20 mouse cellular contexts compared by ENCODE assay signal in genomic region chr7:48891029-48891428, GRCm38 (mm10). TPM values are rescaled to one million over a fixed set of nuclear protein-coding genes. Genes with fewer than 3 reads are reported as not detected.
A peak's percentile ranks its signal among the peaks of the same experiment; 100 is the strongest.
DNase-seq lines count a peak whose midpoint lies in the region; ATAC-seq and TF ChIP-seq lines count a peak whose summit lies in the region.
"Had no signal": no experiment of that assay in that cellular context is flagged by ENCODE, and none has a peak within 500 bp of the region (broad histone marks: within the 10 kb centered on the region; RNA-seq: fewer than 3 reads in every experiment).

No protein-coding gene starts in this region.

- TF ChIP-seq CTCF in intestine, postnatal 0 days (IDR thresholded peaks at IDR 0.05; ENCODE audit: low read depth): no peak

- H3K4me1 ChIP-seq in embryonic facial prominence, embryonic 11.5 days (ENCODE audit: control insufficient read depth, insufficient read depth, low read length): no peaks in the 10 kb centered on the region
- peaks cover 31% of the 10 kb centered on the region for H3K4me1 ChIP-seq in embryonic facial prominence, embryonic 10.5 days
- H3K4me1 ChIP-seq in intestine, embryonic 16.5 days (ENCODE audit: control insufficient read depth, insufficient read depth, low read length): no peaks in the 10 kb centered on the region
- no peaks in the 10 kb centered on the region; the same call in 1 of the 2 replicates for H3K4me1 ChIP-seq in intestine, postnatal 0 days (replicated peaks; ENCODE audit: control insufficient read depth, insufficient read depth, low read length)
- H3K4me1 ChIP-seq in hindbrain, embryonic 13.5 days (replicated peaks): peaks cover 37% of the 10 kb centered on the region
- peaks cover 10% of the 10 kb centered on the region; the same call in 1 of the 2 replicates for H3K4me1 ChIP-seq in midbrain, embryonic 16.5 days (ENCODE audit: control insufficient read depth, insufficient read depth, low read length)

- no peak overlapping the region for H3K4me3 ChIP-seq in embryonic facial prominence, embryonic 11.5 days (ENCODE audit: low read depth, low read length)
- H3K4me3 ChIP-seq in embryonic facial prominence, embryonic 10.5 days: no peak overlapping the region
- no peak overlapping the region for H3K4me3 ChIP-seq in intestine, embryonic 16.5 days (ENCODE audit: low read length)
- H3K4me3 ChIP-seq in intestine, postnatal 0 days (ENCODE audit: low read depth, low read length): no peak overlapping the region
- no peak overlapping the region for H3K4me3 ChIP-seq in hindbrain, embryonic 13.5 days
- H3K4me3 ChIP-seq in midbrain, embryonic 16.5 days (ENCODE audit: low read depth, low read length): no peak overlapping the region
- H3K4me3 ChIP-seq: heart, embryonic 13.5 days; limb, embryonic 15.5 days; liver, embryonic 15.5 days; stomach, embryonic 15.5 days had no signal

- H3K27me3 ChIP-seq in embryonic facial prominence, embryonic 11.5 days (ENCODE audit: control insufficient read depth, insufficient read depth, low read length): no peaks in the 10 kb centered on the region
- peaks cover 38% of the 10 kb centered on the region for H3K27me3 ChIP-seq in embryonic facial prominence, embryonic 10.5 days (replicated peaks; ENCODE audit: low read depth, poor library complexity, severe bottlenecking)
- no peaks in the 10 kb centered on the region for H3K27me3 ChIP-seq in intestine, embryonic 16.5 days (replicated peaks; ENCODE audit: control insufficient read depth, insufficient read depth, low read length)
- H3K27me3 ChIP-seq in intestine, postnatal 0 days (replicated peaks; ENCODE audit: control insufficient read depth, insufficient read depth, low read length): no peaks in the 10 kb centered on the region
- peaks cover 21% of the 10 kb centered on the region for H3K27me3 ChIP-seq in hindbrain, embryonic 13.5 days
- H3K27me3 ChIP-seq in midbrain, embryonic 16.5 days (ENCODE audit: control insufficient read depth, insufficient read depth, low read depth, low read length): peaks cover 2% of the 10 kb centered on the region; the same call in 1 of the 2 replicates
- H3K27me3 ChIP-seq: heart, embryonic 13.5 days; limb, embryonic 15.5 days; Patski; stomach, embryonic 15.5 days had no signal

- peak; percentile 31 for DNase-seq in embryonic facial prominence, embryonic 11.5 days (ENCODE audit: low spot score)
- no peak for DNase-seq in embryonic facial prominence, embryonic 10.5 days (ENCODE audit: low spot score)
- no peak for DNase-seq in urinary bladder, adult 2 months (ENCODE audit: low spot score)
- DNase-seq: adrenal gland, postnatal 10 days; cerebellum, adult 9-11 months; kidney, adult 9 months; kidney, postnatal 25 days had no signal

- no peak overlapping the region for H3K4me2 ChIP-seq in embryonic facial prominence, embryonic 11.5 days (ENCODE audit: low read depth, low read length)
- H3K4me2 ChIP-seq in intestine, embryonic 16.5 days (ENCODE audit: low read depth, low read length): no peak overlapping the region
- no peak overlapping the region for H3K4me2 ChIP-seq in intestine, postnatal 0 days (replicated peaks; ENCODE audit: low read depth)
- H3K4me2 ChIP-seq in hindbrain, embryonic 13.5 days: no peak overlapping the region
- H3K4me2 ChIP-seq in midbrain, embryonic 16.5 days (ENCODE audit: low read length): no peak overlapping the region
- H3K4me2 ChIP-seq: heart, embryonic 13.5 days; limb, embryonic 15.5 days; liver, embryonic 15.5 days; stomach, embryonic 15.5 days had no signal

- ATAC-seq in embryonic facial prominence, embryonic 11.5 days (replicated peaks; ENCODE audit: insufficient number of reproducible peaks, low FRiP score, low TSS enrichment, low read depth): no peak; the same call in 1 of the 2 replicates
- peak; percentile 21; the same call in 1 of the 2 replicates for ATAC-seq in intestine, embryonic 16.5 days
- no peak for ATAC-seq in intestine, postnatal 0 days
- ATAC-seq in hindbrain, embryonic 13.5 days (ENCODE audit: low FRiP score): peak; percentile 69
- ATAC-seq in midbrain, embryonic 16.5 days: peak; percentile 14; the same call in 1 of the 2 replicates
- ATAC-seq: CD4-positive, CD25-positive, alpha-beta regulatory T cell, adult 4 months; inflammation-experienced regulatory T-cells, adult 6 months; Patski had no signal

- no peak overlapping the region for H3K9ac ChIP-seq in embryonic facial prominence, embryonic 11.5 days (replicated peaks; ENCODE audit: low read length)
- no peak overlapping the region for H3K9ac ChIP-seq in intestine, embryonic 16.5 days (ENCODE audit: low read depth, low read length)
- no peak overlapping the region for H3K9ac ChIP-seq in intestine, postnatal 0 days (ENCODE audit: low read depth, low read length)
- no peak overlapping the region for H3K9ac ChIP-seq in hindbrain, embryonic 13.5 days
- no peak overlapping the region for H3K9ac ChIP-seq in midbrain, embryonic 16.5 days (ENCODE audit: low read depth, low read length)
- H3K9ac ChIP-seq: heart, embryonic 13.5 days; limb, embryonic 15.5 days; liver, embryonic 15.5 days; stomach, embryonic 15.5 days had no signal

- 44% methylated on average over 5 of the region's 5 CpGs for WGBS in embryonic facial prominence, embryonic 11.5 days
- WGBS in embryonic facial prominence, embryonic 10.5 days: 55% methylated on average over 5 of the region's 5 CpGs
- WGBS in intestine, embryonic 16.5 days: 74% methylated on average over 5 of the region's 5 CpGs
- WGBS in intestine, postnatal 0 days: 77% methylated on average over 5 of the region's 5 CpGs
- WGBS in hindbrain, embryonic 13.5 days: 25% methylated on average over 5 of the region's 5 CpGs
- WGBS in midbrain, embryonic 16.5 days: 26% methylated on average over 5 of the region's 5 CpGs

- H3K27ac ChIP-seq in embryonic facial prominence, embryonic 11.5 days (replicated peaks; ENCODE audit: low read depth, low read length): no peak overlapping the region
- no peak overlapping the region for H3K27ac ChIP-seq in embryonic facial prominence, embryonic 10.5 days (replicated peaks)
- H3K27ac ChIP-seq in intestine, embryonic 16.5 days (ENCODE audit: low read length): no peak overlapping the region
- H3K27ac ChIP-seq in intestine, postnatal 0 days (ENCODE audit: low read depth, low read length): no peak overlapping the region
- H3K27ac ChIP-seq in hindbrain, embryonic 13.5 days: no peak overlapping the region
- H3K27ac ChIP-seq in midbrain, embryonic 16.5 days (ENCODE audit: low read length): no peak overlapping the region
- H3K27ac ChIP-seq: heart, embryonic 13.5 days; limb, embryonic 15.5 days; liver, embryonic 15.5 days; macrophage; stomach, embryonic 15.5 days had no signal

- no peaks in the 10 kb centered on the region for H3K9me3 ChIP-seq in embryonic facial prominence, embryonic 11.5 days (replicated peaks; ENCODE audit: control insufficient read depth, low read length)
- no peaks in the 10 kb centered on the region for H3K9me3 ChIP-seq in embryonic facial prominence, embryonic 10.5 days
- H3K9me3 ChIP-seq in intestine, embryonic 16.5 days (ENCODE audit: control insufficient read depth, low read length): no peaks in the 10 kb centered on the region
- H3K9me3 ChIP-seq in intestine, postnatal 0 days (ENCODE audit: control insufficient read depth): no peaks in the 10 kb centered on the region
- no peaks in the 10 kb centered on the region for H3K9me3 ChIP-seq in hindbrain, embryonic 13.5 days
- H3K9me3 ChIP-seq in midbrain, embryonic 16.5 days (replicated peaks; ENCODE audit: control insufficient read depth, low read length, poor library complexity, severe bottlenecking): no peaks in the 10 kb centered on the region
- H3K9me3 ChIP-seq: heart, embryonic 13.5 days; limb, embryonic 15.5 days; liver, embryonic 15.5 days; stomach, embryonic 15.5 days had no signal

- H3K36me3 ChIP-seq in embryonic facial prominence, embryonic 11.5 days (replicated peaks; ENCODE audit: control insufficient read depth, insufficient read depth, low read depth, low read length): no peaks in the 10 kb centered on the region
- H3K36me3 ChIP-seq in embryonic facial prominence, embryonic 10.5 days (replicated peaks): no peaks in the 10 kb centered on the region
- H3K36me3 ChIP-seq in intestine, embryonic 16.5 days (ENCODE audit: control insufficient read depth, insufficient read depth, low read length): no peaks in the 10 kb centered on the region
- no peaks in the 10 kb centered on the region for H3K36me3 ChIP-seq in intestine, postnatal 0 days (ENCODE audit: control insufficient read depth, insufficient read depth)
- no peaks in the 10 kb centered on the region for H3K36me3 ChIP-seq in hindbrain, embryonic 13.5 days
- no peaks in the 10 kb centered on the region for H3K36me3 ChIP-seq in midbrain, embryonic 16.5 days (ENCODE audit: control insufficient read depth, insufficient read depth, low read length)
- H3K36me3 ChIP-seq: heart, embryonic 13.5 days; limb, embryonic 15.5 days; liver, embryonic 15.5 days; stomach, embryonic 15.5 days had no signal

RNA-seq across cellular contexts. Expression of gene E2f8, which starts 9.6 kb away (rescaled TPM):
- 12.4 and 13.6 TPM in 2 replicates for polyA plus RNA-seq in embryonic facial prominence, embryonic 11.5 days (2014; fragmentation: Nextera tagmentation; extraction: Ambion mirVana)
- polyA plus RNA-seq in embryonic facial prominence, embryonic 10.5 days (2016; fragmentation: Nextera tagmentation; extraction: Ambion mirVana): 15.7 and 16.8 TPM in 2 replicates
- 21.9 and 24.2 TPM in 2 replicates for polyA plus RNA-seq in intestine, embryonic 16.5 days (2015; fragmentation: Nextera tagmentation; extraction: Ambion mirVana)
- polyA plus RNA-seq in intestine, postnatal 0 days (2015; fragmentation: Nextera tagmentation; extraction: Ambion mirVana): 15.7 and 18.1 TPM in 2 replicates
- polyA plus RNA-seq in hindbrain, embryonic 13.5 days (2015; fragmentation: Nextera tagmentation; extraction: Ambion mirVana): 3.4 and 4.0 TPM in 2 replicates
- 1.5 and 1.7 TPM in 2 replicates for polyA plus RNA-seq in midbrain, embryonic 16.5 days (2015; fragmentation: Nextera tagmentation; extraction: Ambion mirVana)
- 0.48 and 0.60 TPM in 2 replicates for polyA plus RNA-seq in urinary bladder, adult 2 months (2012; rRNA removed)

RNA-seq across cellular contexts. Expression of gene Nav2, which starts 17.5 kb away (rescaled TPM):
- 7.3 and 8.0 TPM in 2 replicates for polyA plus RNA-seq in embryonic facial prominence, embryonic 11.5 days (2014; fragmentation: Nextera tagmentation; extraction: Ambion mirVana)
- 11.5 and 13.2 TPM in 2 replicates for polyA plus RNA-seq in embryonic facial prominence, embryonic 10.5 days (2016; fragmentation: Nextera tagmentation; extraction: Ambion mirVana)
- polyA plus RNA-seq in intestine, embryonic 16.5 days (2015; fragmentation: Nextera tagmentation; extraction: Ambion mirVana): 14.4 and 15.3 TPM in 2 replicates
- 5.8 and 8.4 TPM in 2 replicates for polyA plus RNA-seq in intestine, postnatal 0 days (2015; fragmentation: Nextera tagmentation; extraction: Ambion mirVana)
- 22.4 and 24.2 TPM in 2 replicates for polyA plus RNA-seq in hindbrain, embryonic 13.5 days (2015; fragmentation: Nextera tagmentation; extraction: Ambion mirVana)
- 21.5 and 23.6 TPM in 2 replicates for polyA plus RNA-seq in midbrain, embryonic 16.5 days (2015; fragmentation: Nextera tagmentation; extraction: Ambion mirVana)
- polyA plus RNA-seq in urinary bladder, adult 2 months (2012; rRNA removed): 4.6 and 13.9 TPM in 2 replicates

RNA-seq across cellular contexts. Expression of gene Csrp3, which starts 43.2 kb away (rescaled TPM):
- polyA plus RNA-seq in embryonic facial prominence, embryonic 11.5 days (2014; fragmentation: Nextera tagmentation; extraction: Ambion mirVana): 1.1 and 4.0 TPM in 2 replicates
- 0.57 and 1.1 TPM in 2 replicates for polyA plus RNA-seq in embryonic facial prominence, embryonic 10.5 days (2016; fragmentation: Nextera tagmentation; extraction: Ambion mirVana)
- 1.1 and 2.1 TPM in 2 replicates for polyA plus RNA-seq in intestine, embryonic 16.5 days (2015; fragmentation: Nextera tagmentation; extraction: Ambion mirVana)
- polyA plus RNA-seq in intestine, postnatal 0 days (2015; fragmentation: Nextera tagmentation; extraction: Ambion mirVana): 5.0 and 5.8 TPM in 2 replicates
- 1.4 and 2.2 TPM in 2 replicates for polyA plus RNA-seq in hindbrain, embryonic 13.5 days (2015; fragmentation: Nextera tagmentation; extraction: Ambion mirVana)
- polyA plus RNA-seq in midbrain, embryonic 16.5 days (2015; fragmentation: Nextera tagmentation; extraction: Ambion mirVana): 0.25 TPM in 1 of 2 replicates, not detected in the other
- polyA plus RNA-seq in urinary bladder, adult 2 months (2012; rRNA removed): not detected in 2 replicates
- polyA plus RNA-seq: CD4-positive, CD25-positive, alpha-beta regulatory T cell, adult 4 months; cortical plate, adult 2 months; inflammation-experienced regulatory T-cells, adult 6 months; macrophage; Patski had no signal

Comparison
In these comparisons a context has a peak if more than half of its experiments do, and no peak if none do; other contexts are left out.
1. ATAC-seq: peak in intestine, embryonic 16.5 days (single experiment), hindbrain, embryonic 13.5 days (single experiment) and midbrain, embryonic 16.5 days (single experiment); none in embryonic facial prominence, embryonic 11.5 days (single experiment) and intestine, postnatal 0 days (single experiment).